Mouse (Mus musculus): ENCODE data around the gene Sulf2. TPM values are rescaled to one million over a fixed set of nuclear protein-coding genes. Genes with fewer than 3 reads are reported as not detected.

The Sulf2 gene
- polyA plus RNA-seq (2012; rRNA removed): 18.6 and 23.8 TPM in 2 replicates

DNA sequence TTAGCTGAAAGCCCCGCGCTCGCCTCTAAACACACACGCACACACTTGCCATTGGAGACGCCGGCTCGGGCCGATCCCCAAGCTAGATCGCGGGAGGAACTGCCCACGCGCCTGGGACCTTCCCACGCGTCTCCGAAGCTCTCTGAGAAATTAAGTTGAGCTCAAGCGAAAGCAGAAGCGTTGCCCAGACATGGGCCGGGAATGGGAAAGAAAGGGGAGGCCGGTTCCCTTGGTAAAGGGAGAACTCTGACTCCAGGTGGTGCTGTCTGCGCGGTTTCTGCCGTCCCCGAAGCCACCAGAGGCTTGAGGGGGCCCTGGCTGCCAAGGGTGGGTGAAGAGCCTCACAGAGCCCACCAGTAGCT, at the start of gene Sulf2:
Gene Sulf2, minus strand, starts transcription at position 210 of the 362 bp plus-strand sequence.
- H3K27me3 ChIP-seq (replicated peaks; ENCODE audit: control insufficient read depth, insufficient read depth, low read length): no peaks in the 10 kb centered on the region
- peak; percentile 81 for DNase-seq
- 0 out of 2 replicates have a peak within 1 kb of the TSS, but pooled peaks have one; percentile 11 for H3K27ac ChIP-seq (ENCODE audit: insufficient read depth, low read depth, low read length)
- WGBS: under 1% methylated on average over 23 of the region's 23 CpGs
- TF ChIP-seq POLR2A (IDR thresholded peaks at IDR 0.05; ENCODE audit: low read depth, low read length): no peak
- TF ChIP-seq CTCF (conservative IDR thresholded peaks at IDR 0.05; ENCODE audit: insufficient read depth, insufficient read length, low read depth, low read length): peak; percentile 73
- H3K4me1 ChIP-seq (ENCODE audit: control insufficient read depth, insufficient read depth, low read length): peaks cover 5% of the 10 kb centered on the region
- peak within 1 kb of the TSS; percentile 62 for H3K4me3 ChIP-seq (ENCODE audit: insufficient read depth, low read depth, low read length)
- no peaks in the 10 kb centered on the region for H3K36me3 ChIP-seq (ENCODE audit: control insufficient read depth, insufficient read depth, low read length)

DNA sequence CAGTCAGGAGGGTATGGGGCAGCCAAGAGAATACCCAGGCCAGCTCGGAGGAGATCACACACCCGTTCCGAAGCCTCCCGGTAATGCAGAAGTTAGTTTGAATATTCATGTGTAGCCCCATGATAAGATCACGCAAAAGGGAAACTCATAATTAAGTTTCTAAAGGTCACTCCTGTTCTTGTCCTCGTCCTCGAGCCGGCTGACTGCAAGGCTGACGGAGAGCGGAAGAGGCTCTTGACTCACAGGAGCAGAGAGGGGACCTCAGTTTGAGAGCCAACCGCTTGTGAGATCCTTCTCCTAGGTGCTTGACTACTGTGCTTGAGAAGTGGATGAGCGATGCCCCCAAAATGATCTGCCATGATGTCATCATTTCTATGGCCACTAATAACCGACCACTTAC, 48.7 kb upstream of the Sulf2 start:
- H3K27me3 ChIP-seq (replicated peaks; ENCODE audit: control insufficient read depth, insufficient read depth, low read length): no peaks in the 10 kb centered on the region
- no peak overlapping the region for H3K4me3 ChIP-seq (ENCODE audit: insufficient read depth, low read depth, low read length)
- H3K36me3 ChIP-seq (ENCODE audit: control insufficient read depth, insufficient read depth, low read length): no peaks in the 10 kb centered on the region
- no peak for DNase-seq
- TF ChIP-seq POLR2A (IDR thresholded peaks at IDR 0.05; ENCODE audit: low read depth, low read length) (no peak), CTCF (conservative IDR thresholded peaks at IDR 0.05; ENCODE audit: insufficient read depth, insufficient read length, low read depth, low read length) (no peak)
- no peaks in the 10 kb centered on the region for H3K4me1 ChIP-seq (ENCODE audit: control insufficient read depth, insufficient read depth, low read length)
- WGBS: 83% methylated on average over 13 of the region's 13 CpGs
- no peak overlapping the region for H3K27ac ChIP-seq (ENCODE audit: insufficient read depth, low read depth, low read length)

DNA sequence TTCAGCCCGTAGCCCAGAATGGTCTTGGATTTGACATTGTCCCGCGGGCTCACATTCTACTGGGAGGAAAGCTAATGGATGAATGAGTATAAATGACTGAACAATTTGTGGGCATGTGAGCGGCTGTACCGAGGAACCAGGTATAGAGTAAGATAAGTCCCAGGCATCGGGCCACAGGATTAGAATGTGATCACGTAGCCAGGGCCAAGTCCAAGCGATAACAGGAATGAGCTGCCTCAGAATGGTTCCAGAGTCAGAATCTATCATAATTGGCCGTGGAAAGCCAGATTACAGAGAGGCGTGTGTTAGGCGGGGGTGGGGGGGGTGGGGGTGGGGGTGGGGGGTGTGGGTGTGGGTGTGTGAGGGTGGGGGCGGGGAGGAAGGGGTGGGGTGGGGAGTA, 48.2 kb upstream of the Sulf2 start:
- Histone ChIP-seq H3K27me3 (replicated peaks; ENCODE audit: control insufficient read depth, insufficient read depth, low read length) (no peaks in the 10 kb centered on the region), H3K36me3 (ENCODE audit: control insufficient read depth, insufficient read depth, low read length) (no peaks in the 10 kb centered on the region), H3K27ac (ENCODE audit: insufficient read depth, low read depth, low read length) (no peak overlapping the region), H3K4me1 (ENCODE audit: control insufficient read depth, insufficient read depth, low read length) (no peaks in the 10 kb centered on the region), H3K4me3 (ENCODE audit: insufficient read depth, low read depth, low read length) (no peak overlapping the region)
- TF ChIP-seq POLR2A (IDR thresholded peaks at IDR 0.05; ENCODE audit: low read depth, low read length) (no peak), CTCF (conservative IDR thresholded peaks at IDR 0.05; ENCODE audit: insufficient read depth, insufficient read length, low read depth, low read length) (no peak)
- WGBS: 80% methylated on average over 11 of the region's 12 CpGs
- no peak for DNase-seq

GRCm38 (mm10) chr2:166197964-166198363, 42.5 kb upstream of the Sulf2 start:
- Histone ChIP-seq H3K4me3 (ENCODE audit: insufficient read depth, low read depth, low read length) (no peak overlapping the region), H3K27me3 (replicated peaks; ENCODE audit: control insufficient read depth, insufficient read depth, low read length) (no peaks in the 10 kb centered on the region), H3K27ac (ENCODE audit: insufficient read depth, low read depth, low read length) (no peak overlapping the region), H3K36me3 (ENCODE audit: control insufficient read depth, insufficient read depth, low read length) (no peaks in the 10 kb centered on the region), H3K4me1 (ENCODE audit: control insufficient read depth, insufficient read depth, low read length) (no peaks in the 10 kb centered on the region)
- WGBS: 75% methylated on average over 7 of the region's 7 CpGs
- DNase-seq: no peak
- no peak for TF ChIP-seq POLR2A (IDR thresholded peaks at IDR 0.05; ENCODE audit: low read depth, low read length)
- TF ChIP-seq CTCF (conservative IDR thresholded peaks at IDR 0.05; ENCODE audit: insufficient read depth, insufficient read length, low read depth, low read length): no peak

GRCm38 (mm10) chr2:166197064-166197463, 41.6 kb upstream of the Sulf2 start:
- WGBS: 66% methylated on average over 6 of the region's 6 CpGs
- H3K36me3 ChIP-seq (ENCODE audit: control insufficient read depth, insufficient read depth, low read length): no peaks in the 10 kb centered on the region
- H3K27me3 ChIP-seq (replicated peaks; ENCODE audit: control insufficient read depth, insufficient read depth, low read length): no peaks in the 10 kb centered on the region
- no peaks in the 10 kb centered on the region for H3K4me1 ChIP-seq (ENCODE audit: control insufficient read depth, insufficient read depth, low read length)
- no peak overlapping the region for H3K27ac ChIP-seq (ENCODE audit: insufficient read depth, low read depth, low read length)
- TF ChIP-seq POLR2A (IDR thresholded peaks at IDR 0.05; ENCODE audit: low read depth, low read length) (no peak), CTCF (conservative IDR thresholded peaks at IDR 0.05; ENCODE audit: insufficient read depth, insufficient read length, low read depth, low read length) (no peak)
- DNase-seq: peak; percentile 74
- H3K4me3 ChIP-seq (ENCODE audit: insufficient read depth, low read depth, low read length): no peak overlapping the region

GRCm38 (mm10) chr2:166196080-166196786, 40.8 kb upstream of the Sulf2 start:
- TF ChIP-seq CTCF (conservative IDR thresholded peaks at IDR 0.05; ENCODE audit: insufficient read depth, insufficient read length, low read depth, low read length): no peak
- TF ChIP-seq POLR2A (IDR thresholded peaks at IDR 0.05; ENCODE audit: low read depth, low read length): no peak
- WGBS: 74% methylated on average over 13 of the region's 13 CpGs
- Histone ChIP-seq H3K27me3 (replicated peaks; ENCODE audit: control insufficient read depth, insufficient read depth, low read length) (no peaks in the 10 kb centered on the region), H3K4me1 (ENCODE audit: control insufficient read depth, insufficient read depth, low read length) (peaks cover 4% of the 10 kb centered on the region; the same call in 1 of the 2 replicates), H3K27ac (ENCODE audit: insufficient read depth, low read depth, low read length) (no peak overlapping the region), H3K36me3 (ENCODE audit: control insufficient read depth, insufficient read depth, low read length) (no peaks in the 10 kb centered on the region), H3K4me3 (ENCODE audit: insufficient read depth, low read depth, low read length) (no peak overlapping the region)
- DNase-seq: peak; percentile 17

DNA sequence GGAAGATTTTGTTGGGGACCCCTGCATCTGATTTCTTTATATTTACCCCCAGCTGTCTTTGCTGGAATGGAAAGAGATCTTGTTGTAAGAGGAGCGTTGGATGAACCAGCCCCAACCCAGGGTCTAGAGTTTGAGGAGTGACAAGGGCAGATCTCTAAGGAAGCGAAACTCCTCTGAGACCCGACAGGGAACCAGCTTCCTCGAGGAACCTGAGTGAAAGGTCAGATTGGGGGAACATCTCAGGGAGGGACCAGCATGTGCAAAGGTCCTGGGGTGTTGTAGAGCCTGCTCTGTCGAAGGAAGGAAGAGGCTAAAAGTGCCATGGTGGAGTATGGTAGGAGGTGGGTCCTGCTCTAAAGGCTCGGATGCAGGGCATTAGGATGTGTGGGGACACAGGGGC, 39.6 kb upstream of the Sulf2 start:
- no peak overlapping the region for H3K4me3 ChIP-seq (ENCODE audit: insufficient read depth, low read depth, low read length)
- H3K36me3 ChIP-seq (ENCODE audit: control insufficient read depth, insufficient read depth, low read length): no peaks in the 10 kb centered on the region
- no peak for TF ChIP-seq POLR2A (IDR thresholded peaks at IDR 0.05; ENCODE audit: low read depth, low read length)
- TF ChIP-seq CTCF (conservative IDR thresholded peaks at IDR 0.05; ENCODE audit: insufficient read depth, insufficient read length, low read depth, low read length): no peak
- peak; percentile 24 for DNase-seq
- H3K27ac ChIP-seq (ENCODE audit: insufficient read depth, low read depth, low read length): peak overlapping the region; percentile 27; the same call in 1 of the 2 replicates
- 70% methylated on average over 6 of the region's 6 CpGs for WGBS
- peaks cover 11% of the 10 kb centered on the region; the same call in 1 of the 2 replicates for H3K4me1 ChIP-seq (ENCODE audit: control insufficient read depth, insufficient read depth, low read length)
- H3K27me3 ChIP-seq (replicated peaks; ENCODE audit: control insufficient read depth, insufficient read depth, low read length): no peaks in the 10 kb centered on the region
